Comparison of ENCODE assay signal across 23 mouse cellular contexts in genomic region chr10:79779193-79779592, GRCm38 (mm10). TPM values are rescaled to one million over a fixed set of nuclear protein-coding genes. Genes with fewer than 3 reads are reported as not detected.
DNase-seq lines count a peak whose midpoint lies in the region; ATAC-seq and TF ChIP-seq lines count a peak whose summit lies in the region.
"Had no signal": no experiment of that assay in that cellular context is flagged by ENCODE, and none has a peak within 500 bp of the region (broad histone marks: within the 10 kb centered on the region; RNA-seq: fewer than 3 reads in every experiment).

No protein-coding gene starts in this region.

- intact Hi-C loops in heart, adult 2 months (cut with DNase I), result no loop called here

- no peak overlapping the region for H3K27ac ChIP-seq in heart, embryonic 15.5 days
- no peak overlapping the region for H3K27ac ChIP-seq in heart, adult 2 months
- H3K27ac ChIP-seq in liver, embryonic 13.5 days, result no peak overlapping the region
- H3K27ac ChIP-seq in liver, embryonic 11.5 days (ENCODE audit: low read depth, low read length), result no peak overlapping the region
- no peak overlapping the region for H3K27ac ChIP-seq in neural tube, embryonic 12.5 days
- H3K27ac ChIP-seq in hindbrain, postnatal 0 days, result no peak overlapping the region
- H3K27ac ChIP-seq: forebrain, embryonic 12.5 days had no signal

- H3K27me3 ChIP-seq in heart, embryonic 15.5 days, result peaks cover 20% of the 10 kb centered on the region; the same call in 1 of the 2 replicates
- no peaks in the 10 kb centered on the region for H3K27me3 ChIP-seq in heart, adult 2 months (ENCODE audit: control insufficient read depth, insufficient read depth, low read length)
- H3K27me3 ChIP-seq in liver, embryonic 13.5 days, result peaks cover 62% of the 10 kb centered on the region
- peaks cover 42% of the 10 kb centered on the region for H3K27me3 ChIP-seq in liver, embryonic 11.5 days (replicated peaks; ENCODE audit: control insufficient read depth, insufficient read depth, low read length)
- H3K27me3 ChIP-seq in neural tube, embryonic 12.5 days (replicated peaks), result peaks cover 57% of the 10 kb centered on the region
- no peaks in the 10 kb centered on the region for H3K27me3 ChIP-seq in myocyte (ENCODE audit: control insufficient read depth, insufficient read depth, insufficient read length)
- peaks cover 14% of the 10 kb centered on the region; the same call in 1 of the 2 replicates for H3K27me3 ChIP-seq in hindbrain, postnatal 0 days (ENCODE audit: insufficient read depth, low read length)

- H3K9ac ChIP-seq in heart, embryonic 15.5 days, result 0 out of 2 replicates have a peak overlapping the region, but pooled peaks have one; percentile 8
- H3K9ac ChIP-seq in heart, adult 2 months (ENCODE audit: low read depth, low read length), result no peak overlapping the region
- no peak overlapping the region for H3K9ac ChIP-seq in liver, embryonic 13.5 days
- H3K9ac ChIP-seq in liver, embryonic 11.5 days (ENCODE audit: low read depth, low read length), result no peak overlapping the region
- no peak overlapping the region for H3K9ac ChIP-seq in neural tube, embryonic 12.5 days
- H3K9ac ChIP-seq in hindbrain, postnatal 0 days (replicated peaks; ENCODE audit: low read length), result no peak overlapping the region
- H3K9ac ChIP-seq: forebrain, embryonic 12.5 days; hindbrain, embryonic 15.5 days; limb, embryonic 15.5 days had no signal

- H3K4me3 ChIP-seq in heart, embryonic 15.5 days, result no peak overlapping the region
- H3K4me3 ChIP-seq in heart, adult 2 months, result no peak overlapping the region
- no peak overlapping the region for H3K4me3 ChIP-seq in liver, embryonic 13.5 days (replicated peaks)
- no peak overlapping the region for H3K4me3 ChIP-seq in liver, embryonic 11.5 days (ENCODE audit: low read depth, low read length)
- no peak overlapping the region for H3K4me3 ChIP-seq in neural tube, embryonic 12.5 days
- no peak overlapping the region for H3K4me3 ChIP-seq in myocyte
- no peak overlapping the region for H3K4me3 ChIP-seq in hindbrain, postnatal 0 days (ENCODE audit: low read length)

- H3K36me3 ChIP-seq in heart, embryonic 15.5 days, result no peaks in the 10 kb centered on the region
- H3K36me3 ChIP-seq in heart, adult 2 months (ENCODE audit: control insufficient read depth, insufficient read depth, low read length), result no peaks in the 10 kb centered on the region
- H3K36me3 ChIP-seq in liver, embryonic 13.5 days, result no peaks in the 10 kb centered on the region
- no peaks in the 10 kb centered on the region for H3K36me3 ChIP-seq in liver, embryonic 11.5 days (ENCODE audit: control insufficient read depth, insufficient read depth, low read length)
- no peaks in the 10 kb centered on the region for H3K36me3 ChIP-seq in neural tube, embryonic 12.5 days
- no peaks in the 10 kb centered on the region for H3K36me3 ChIP-seq in myocyte (ENCODE audit: control insufficient read depth, insufficient read depth)
- no peaks in the 10 kb centered on the region for H3K36me3 ChIP-seq in hindbrain, postnatal 0 days (ENCODE audit: insufficient read depth, low read length)
- H3K36me3 ChIP-seq: forebrain, embryonic 12.5 days; heart, embryonic 12.5 days; hindbrain, embryonic 15.5 days; limb, embryonic 15.5 days had no signal

- H3K79me2 ChIP-seq in heart, adult 2 months (replicated peaks; ENCODE audit: control insufficient read depth, insufficient read depth, low read length), result no peaks in the 10 kb centered on the region
- no peaks in the 10 kb centered on the region for H3K79me2 ChIP-seq in myocyte (ENCODE audit: control insufficient read depth, insufficient read depth)

- no peak for TF ChIP-seq POLR2A in heart, adult 2 months (IDR thresholded peaks at IDR 0.05; ENCODE audit: insufficient read depth, low read depth, low read length)
- TF ChIP-seq POLR2A in myocyte (IDR thresholded peaks at IDR 0.05; ENCODE audit: insufficient read length, low read depth), result no peak

- no peak for TF ChIP-seq EP300 in heart, adult 2 months (IDR thresholded peaks at IDR 0.05; ENCODE audit: insufficient read depth, low read depth, low read length)

- DNase-seq in heart, adult 2 months, result no peak
- DNase-seq in liver, embryonic 13.5 days, result no peak
- DNase-seq in liver, embryonic 11.5 days (ENCODE audit: low spot score), result no peak
- no peak for DNase-seq in neural tube, embryonic 10.5 days (ENCODE audit: extremely low spot score, low spot score)
- no peak for DNase-seq in hindbrain, postnatal 0 days (ENCODE audit: low spot score)
- DNase-seq: adrenal gland, adult 2 months; cerebellum, adult 9-11 months; kidney, adult 11 months; kidney, postnatal 25 days had no signal

- no peak overlapping the region for H3ac ChIP-seq in myocyte (ENCODE audit: control insufficient read depth, insufficient read length)

- H3K9me3 ChIP-seq in heart, embryonic 15.5 days (replicated peaks), result no peaks in the 10 kb centered on the region
- no peaks in the 10 kb centered on the region; the same call in 1 of the 2 replicates for H3K9me3 ChIP-seq in liver, embryonic 13.5 days (replicated peaks)
- 0 out of 2 replicates have a peak, but pooled peaks cover 2% of the 10 kb centered on the region for H3K9me3 ChIP-seq in liver, embryonic 11.5 days (ENCODE audit: control insufficient read depth, low read length)
- 0 out of 2 replicates have a peak, but pooled peaks cover 6% of the 10 kb centered on the region for H3K9me3 ChIP-seq in neural tube, embryonic 12.5 days
- no peaks in the 10 kb centered on the region for H3K9me3 ChIP-seq in hindbrain, postnatal 0 days (ENCODE audit: low read length)
- H3K9me3 ChIP-seq: forebrain, embryonic 12.5 days; hindbrain, embryonic 15.5 days; limb, embryonic 15.5 days had no signal

- no peak for TF ChIP-seq CTCF in heart, adult 2 months (IDR thresholded peaks at IDR 0.05)
- no peak for TF ChIP-seq CTCF in hindbrain, postnatal 0 days (IDR thresholded peaks at IDR 0.05; ENCODE audit: low read depth)

- WGBS in heart, embryonic 15.5 days, result 17% methylated on average over 2 of the region's 2 CpGs
- 35% methylated on average over 2 of the region's 2 CpGs for WGBS in heart, adult 2 months
- WGBS in liver, embryonic 13.5 days (ENCODE audit: insufficient replicate concordance), result 25% methylated on average over 2 of the region's 2 CpGs
- WGBS in liver, embryonic 11.5 days, result 32% methylated on average over 2 of the region's 2 CpGs
- WGBS in neural tube, embryonic 12.5 days, result 21% methylated on average over 2 of the region's 2 CpGs
- WGBS in hindbrain, postnatal 0 days, result 7% methylated on average over 2 of the region's 2 CpGs

- peaks cover 44% of the 10 kb centered on the region for H3K4me1 ChIP-seq in heart, embryonic 15.5 days (replicated peaks)
- peaks cover 4% of the 10 kb centered on the region for H3K4me1 ChIP-seq in heart, adult 2 months (ENCODE audit: control insufficient read depth, insufficient read depth, low read length)
- H3K4me1 ChIP-seq in liver, embryonic 13.5 days (replicated peaks), result peaks cover 39% of the 10 kb centered on the region
- peaks cover 20% of the 10 kb centered on the region for H3K4me1 ChIP-seq in liver, embryonic 11.5 days (replicated peaks; ENCODE audit: control insufficient read depth, insufficient read depth, low read length)
- peaks cover 38% of the 10 kb centered on the region for H3K4me1 ChIP-seq in neural tube, embryonic 12.5 days
- H3K4me1 ChIP-seq in hindbrain, postnatal 0 days (ENCODE audit: insufficient read depth, low read length), result peaks cover 9% of the 10 kb centered on the region

- 0 out of 2 replicates have a peak overlapping the region, but pooled peaks have one; percentile 84 for H3K4me2 ChIP-seq in heart, embryonic 15.5 days
- H3K4me2 ChIP-seq in liver, embryonic 13.5 days, result peak overlapping the region; percentile 75
- H3K4me2 ChIP-seq in liver, embryonic 11.5 days, result no peak overlapping the region; the same call in 1 of the 2 replicates
- peak overlapping the region; percentile 69; the same call in 1 of the 2 replicates for H3K4me2 ChIP-seq in neural tube, embryonic 12.5 days (replicated peaks)
- H3K4me2 ChIP-seq in myocyte (ENCODE audit: low read depth), result peak overlapping the region; percentile 73
- no peak overlapping the region for H3K4me2 ChIP-seq in hindbrain, postnatal 0 days (ENCODE audit: low read depth, low read length)

- ATAC-seq in heart, embryonic 15.5 days (replicated peaks; ENCODE audit: insufficient number of reproducible peaks, insufficient read depth, low FRiP score, low read depth), result no peak
- no peak for ATAC-seq in liver, embryonic 13.5 days (ENCODE audit: low read depth)
- ATAC-seq in liver, embryonic 11.5 days (replicated peaks; ENCODE audit: low FRiP score), result no peak
- no peak for ATAC-seq in neural tube, embryonic 12.5 days (ENCODE audit: low FRiP score, low read depth)
- no peak for ATAC-seq in hindbrain, postnatal 0 days

RNA-seq across cellular contexts. Expression of gene Fstl3, which starts 2.1 kb away (rescaled TPM):
- polyA plus RNA-seq in heart, embryonic 15.5 days (2015; fragmentation: Nextera tagmentation; extraction: Ambion mirVana), result 29.0 and 30.9 TPM in 2 replicates
- total RNA-seq in heart, adult 2 months (2021), result 1 to 10 TPM; 3.8 to 4.7 TPM
- 9.7 and 11.9 TPM in 2 replicates for polyA plus RNA-seq in heart, adult 2 months (2012; rRNA removed)
- 0.58 and 0.68 TPM in 2 replicates for polyA plus RNA-seq in liver, embryonic 13.5 days (2015; fragmentation: Nextera tagmentation; extraction: Ambion mirVana)
- 1.8 and 2.6 TPM in 2 replicates for polyA plus RNA-seq in liver, embryonic 11.5 days (2014; fragmentation: Nextera tagmentation; extraction: Ambion mirVana)
- 1.5 and 2.0 TPM in 2 replicates for polyA plus RNA-seq in neural tube, embryonic 12.5 days (2016; fragmentation: Nextera tagmentation; extraction: Ambion mirVana)
- 28.9 TPM for polyA plus RNA-seq in myocyte (2012; fragmentation: generic; extraction: Trizol)
- 2.6 and 3.3 TPM in 2 replicates for total RNA-seq in hindbrain, postnatal 0 days (2014; rRNA removed)
- 3.1 and 3.2 TPM in 2 replicates for polyA plus RNA-seq in hindbrain, postnatal 0 days (2015; fragmentation: Nextera tagmentation; extraction: Ambion mirVana)

RNA-seq across cellular contexts. Expression of gene Prss57, which starts 11.6 kb away (rescaled TPM):
- polyA plus RNA-seq in heart, embryonic 15.5 days (2015; fragmentation: Nextera tagmentation; extraction: Ambion mirVana), result 0.49 and 5.1 TPM in 2 replicates
- not detected for total RNA-seq in heart, adult 2 months (2021)
- 0.08 and 0.20 TPM in 2 replicates for polyA plus RNA-seq in heart, adult 2 months (2012; rRNA removed)
- polyA plus RNA-seq in liver, embryonic 13.5 days (2015; fragmentation: Nextera tagmentation; extraction: Ambion mirVana), result 2.6 and 3.2 TPM in 2 replicates
- 1.5 and 1.7 TPM in 2 replicates for polyA plus RNA-seq in liver, embryonic 11.5 days (2014; fragmentation: Nextera tagmentation; extraction: Ambion mirVana)
- polyA plus RNA-seq in neural tube, embryonic 12.5 days (2016; fragmentation: Nextera tagmentation; extraction: Ambion mirVana), result 0.16 and 0.42 TPM in 2 replicates
- polyA plus RNA-seq in myocyte (2012; fragmentation: generic; extraction: Trizol), result 0.07 TPM
- 0.54 and 1.8 TPM in 2 replicates for total RNA-seq in hindbrain, postnatal 0 days (2014; rRNA removed)
- 0.13 and 0.33 TPM in 2 replicates for polyA plus RNA-seq in hindbrain, postnatal 0 days (2015; fragmentation: Nextera tagmentation; extraction: Ambion mirVana)
- total RNA-seq: gastrocnemius, adult 8-10 months; heart, postnatal 4 days; monocyte, adult 5-6 weeks had no signal
- polyA plus RNA-seq: adrenal gland, adult 2 months; C2C12; neural tube, embryonic 14.5 days had no signal

RNA-seq across cellular contexts. Expression of gene Rnf126, which starts 12.4 kb away (rescaled TPM):
- polyA plus RNA-seq in heart, embryonic 15.5 days (2015; fragmentation: Nextera tagmentation; extraction: Ambion mirVana), result 54.0 and 65.5 TPM in 2 replicates
- 10 to 100 TPM; 22.9 to 23.6 TPM for total RNA-seq in heart, adult 2 months (2021)
- 41.4 and 48.0 TPM in 2 replicates for polyA plus RNA-seq in heart, adult 2 months (2012; rRNA removed)
- polyA plus RNA-seq in liver, embryonic 13.5 days (2015; fragmentation: Nextera tagmentation; extraction: Ambion mirVana), result 43.7 and 48.5 TPM in 2 replicates
- 105 and 119 TPM in 2 replicates for polyA plus RNA-seq in liver, embryonic 11.5 days (2014; fragmentation: Nextera tagmentation; extraction: Ambion mirVana)
- 115 and 118 TPM in 2 replicates for polyA plus RNA-seq in neural tube, embryonic 12.5 days (2016; fragmentation: Nextera tagmentation; extraction: Ambion mirVana)
- polyA plus RNA-seq in myocyte (2012; fragmentation: generic; extraction: Trizol), result 91.3 TPM
- 112 and 120 TPM in 2 replicates for total RNA-seq in hindbrain, postnatal 0 days (2014; rRNA removed)
- polyA plus RNA-seq in hindbrain, postnatal 0 days (2015; fragmentation: Nextera tagmentation; extraction: Ambion mirVana), result 108 and 119 TPM in 2 replicates

RNA-seq across cellular contexts. Expression of gene Palm, which starts 14.2 kb away (rescaled TPM):
- polyA plus RNA-seq in heart, embryonic 15.5 days (2015; fragmentation: Nextera tagmentation; extraction: Ambion mirVana), result 57.8 and 73.1 TPM in 2 replicates
- 10 to 100 TPM; 51.4 to 55.6 TPM for total RNA-seq in heart, adult 2 months (2021)
- polyA plus RNA-seq in heart, adult 2 months (2012; rRNA removed), result 31.4 and 36.6 TPM in 2 replicates
- polyA plus RNA-seq in liver, embryonic 13.5 days (2015; fragmentation: Nextera tagmentation; extraction: Ambion mirVana), result 7.1 and 7.4 TPM in 2 replicates
- polyA plus RNA-seq in liver, embryonic 11.5 days (2014; fragmentation: Nextera tagmentation; extraction: Ambion mirVana), result 27.6 and 28.6 TPM in 2 replicates
- 196 and 205 TPM in 2 replicates for polyA plus RNA-seq in neural tube, embryonic 12.5 days (2016; fragmentation: Nextera tagmentation; extraction: Ambion mirVana)
- 70.0 TPM for polyA plus RNA-seq in myocyte (2012; fragmentation: generic; extraction: Trizol)
- 156 and 157 TPM in 2 replicates for total RNA-seq in hindbrain, postnatal 0 days (2014; rRNA removed)
- 221 and 242 TPM in 2 replicates for polyA plus RNA-seq in hindbrain, postnatal 0 days (2015; fragmentation: Nextera tagmentation; extraction: Ambion mirVana)

RNA-seq across cellular contexts. Expression of gene Fgf22, which starts 24.3 kb away (rescaled TPM):
- 0.06 and 0.16 TPM in 2 replicates for polyA plus RNA-seq in heart, embryonic 15.5 days (2015; fragmentation: Nextera tagmentation; extraction: Ambion mirVana)
- not detected for total RNA-seq in heart, adult 2 months (2021)
- not detected in 2 replicates for polyA plus RNA-seq in heart, adult 2 months (2012; rRNA removed)
- polyA plus RNA-seq in liver, embryonic 13.5 days (2015; fragmentation: Nextera tagmentation; extraction: Ambion mirVana), result not detected in 2 replicates
- 0.23 TPM in 1 of 2 replicates, not detected in the other for polyA plus RNA-seq in liver, embryonic 11.5 days (2014; fragmentation: Nextera tagmentation; extraction: Ambion mirVana)
- polyA plus RNA-seq in neural tube, embryonic 12.5 days (2016; fragmentation: Nextera tagmentation; extraction: Ambion mirVana), result 0.55 and 1.2 TPM in 2 replicates
- polyA plus RNA-seq in myocyte (2012; fragmentation: generic; extraction: Trizol), result 0.26 TPM
- total RNA-seq in hindbrain, postnatal 0 days (2014; rRNA removed), result 1.3 and 2.2 TPM in 2 replicates
- polyA plus RNA-seq in hindbrain, postnatal 0 days (2015; fragmentation: Nextera tagmentation; extraction: Ambion mirVana), result 3.8 and 5.1 TPM in 2 replicates
- total RNA-seq: adrenal gland, adult 2 months; gastrocnemius, adult 8-10 months; granulocyte monocyte progenitor cell, adult 5-6 weeks; heart, postnatal 4 days; megakaryocyte, adult 5-6 weeks; monocyte, adult 5-6 weeks had no signal

Comparison
In these comparisons a context has a peak if more than half of its experiments do, and no peak if none do; other contexts are left out.
1. H3K4me2 ChIP-seq: peak in heart, embryonic 15.5 days (single experiment), liver, embryonic 13.5 days (single experiment), neural tube, embryonic 12.5 days (single experiment) and myocyte (single experiment); none in liver, embryonic 11.5 days (single experiment) and hindbrain, postnatal 0 days (single experiment).